Mouse (Mus musculus) urinary bladder, postnatal 0 days (tissue): Measurements from ENCODE around the gene Defb5. TPM values are rescaled to one million over a fixed set of nuclear protein-coding genes. Genes with fewer than 3 reads are reported as not detected.

ENCODE experiments used
- polyA plus RNA-seq: library from polyadenylated mRNA; unstranded; fragments of >200 nt; fragmentation: Nextera tagmentation; extraction: Ambion mirVana; gene quantifications from 2 replicates; pipeline ENCODE4 v1.2.1, GENCODE M21; 2015

Defb5 gene
- not detected in 2 replicates for polyA plus RNA-seq

GRCm38 (mm10) chr8:19247280-19247679 is at the start of gene Defb5:
Gene Defb5 (plus strand): TSS chr8:19247580.

GRCm38 (mm10) chr8:19225161-19225560 is 22.2 kb upstream of the Defb5 start, which contains the start of gene Defb6:
Gene Defb6 (plus strand): TSS chr8:19225478.

GRCm38 (mm10) chr8:19239616-19240015 is 7.8 kb upstream of the Defb5 start, which contains the start of gene Defb46:
Gene Defb46 (plus strand): TSS chr8:19239916.

GRCm38 (mm10) chr8:19293060-19293459 is 45.7 kb downstream of the Defb5 start, which contains the start of gene Defb3:
Gene Defb3 (plus strand): TSS chr8:19293360.

Other genes with a start within 250 kb of the Defb5 start
- not detected in 2 replicates for gene Defb38, start 221.0 kb upstream of the Defb5 start, polyA plus RNA-seq
- gene Defb39, start 182.8 kb upstream of the Defb5 start, polyA plus RNA-seq = not detected in 2 replicates
- not detected in 2 replicates for gene Defb12, start 132.7 kb upstream of the Defb5 start, polyA plus RNA-seq
- gene Defb34, start 123.8 kb upstream of the Defb5 start, polyA plus RNA-seq = not detected in 2 replicates
- not detected in 2 replicates for gene Gm45826, start 106.8 kb upstream of the Defb5 start, polyA plus RNA-seq
- not detected in 2 replicates for gene Defb14, start 53.2 kb upstream of the Defb5 start, polyA plus RNA-seq
- gene Defb4, start 48.9 kb upstream of the Defb5 start, polyA plus RNA-seq = not detected in 2 replicates
- gene Defb6, start 22.1 kb upstream of the Defb5 start, polyA plus RNA-seq = not detected in 2 replicates
- gene Defb46, start 7.7 kb upstream of the Defb5 start, polyA plus RNA-seq = not detected in 2 replicates
- gene Defb3, start 45.8 kb downstream of the Defb5 start, polyA plus RNA-seq = not detected in 2 replicates
- not detected in 2 replicates for gene Defb8, start 200.0 kb downstream of the Defb5 start, polyA plus RNA-seq
- not detected in 2 replicates for gene Defb7, start 247.5 kb downstream of the Defb5 start, polyA plus RNA-seq